Mouse (Mus musculus) embryonic facial prominence, embryonic 12.5 days (tissue): Measurements from ENCODE around the gene Pitpnm2. TPM values are rescaled to one million over a fixed set of nuclear protein-coding genes. Genes with fewer than 3 reads are reported as not detected.

Experiments used
- ATAC-seq: fragments of 200-750 bp; cut with Nextera tagmentation; 2 replicates; pipeline ENCODE4 v1.8.0; 2017; ENCODE audit not compliant: insufficient number of reproducible peaks, insufficient read depth, low FRiP score, low TSS enrichment
- H3K27ac ChIP-seq: fragments of 300-500 bp; sonication (generic); 2 replicates; pipeline ENCODE4 v1.5.1; 2016; ENCODE audit warnings: mild to moderate bottlenecking
- H3K27me3 ChIP-seq: fragments of 300-500 bp; sonication (generic); 2 replicates; pipeline ENCODE4 v1.6.1; 2016; ENCODE audit warnings: mild to moderate bottlenecking, moderate library complexity
- H3K36me3 ChIP-seq: fragments of 300-500 bp; sonication (generic); 2 replicates; pipeline ENCODE4 v1.6.1; 2016; ENCODE audit warnings: mild to moderate bottlenecking
- H3K4me1 ChIP-seq: fragments of 300-500 bp; sonication (generic); 2 replicates; pipeline ENCODE4 v1.6.1; 2016
- H3K4me2 ChIP-seq: fragments of 300-500 bp; sonication (generic); replicated peaks from 2 replicates; pipeline ENCODE4 v1.6.1; 2016; ENCODE audit warnings: mild to moderate bottlenecking, moderate library complexity
- H3K4me3 ChIP-seq: fragments of 300-500 bp; sonication (generic); 2 replicates; pipeline ENCODE4 v1.5.1; 2016; ENCODE audit warnings: mild to moderate bottlenecking
- H3K9ac ChIP-seq: fragments of 300-500 bp; sonication (generic); 2 replicates; pipeline ENCODE4 v1.6.1; 2016; ENCODE audit warnings: mild to moderate bottlenecking, moderate library complexity
- H3K9me3 ChIP-seq: fragments of 300-500 bp; sonication (generic); 2 replicates; pipeline ENCODE4 v1.6.1; 2016; ENCODE audit warnings: mild to moderate bottlenecking, moderate library complexity
- WGBS: fragments of 180-500 bp; shearing (Covaris S2); methylation state at CpG from one replicate; pipeline ENCODE4 v1.1.7; 2016; 5-methylcytosine and 5-hydroxymethylcytosine counted together
- polyA plus RNA-seq: library from polyadenylated mRNA; unstranded; fragments of >200 nt; fragmentation: Nextera tagmentation; extraction: Ambion mirVana; gene quantifications from 2 replicates; pipeline ENCODE4 v1.2.1, GENCODE M21; 2016

Pitpnm2 gene
- polyA plus RNA-seq, 1 experiment from 2014 or later = 4.4 TPM

DNA sequence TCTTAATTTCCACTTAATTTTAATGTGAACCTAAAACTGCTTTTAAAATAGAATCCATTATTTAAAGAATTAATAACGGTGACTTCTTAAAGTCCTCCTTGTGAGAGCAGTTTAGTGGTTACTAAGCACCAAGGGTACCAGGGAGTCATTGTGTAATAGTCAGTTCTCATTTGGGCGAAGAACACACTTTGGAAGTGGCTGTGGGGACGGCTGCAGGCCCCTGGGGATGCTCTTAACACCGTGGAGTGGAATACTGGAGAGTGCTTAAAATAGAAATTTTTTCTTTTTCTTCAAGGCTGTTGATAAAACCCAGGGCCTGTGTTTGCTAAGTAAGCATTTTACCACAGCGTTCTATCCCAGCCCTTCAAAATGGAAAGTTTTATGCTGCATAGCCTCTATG lies 93.6 kb downstream of the Pitpnm2 start:
- Histone ChIP-seq H3K4me1 (peaks cover 11% of the 10 kb centered on the region), H3K4me3 (no peak overlapping the region), H3K27ac (no peak overlapping the region), H3K9ac (no peak overlapping the region), H3K4me2 (no peak overlapping the region), H3K9me3 (no peaks in the 10 kb centered on the region), H3K27me3 (no peaks in the 10 kb centered on the region), H3K36me3 (no peaks in the 10 kb centered on the region)
- WGBS = 79% methylated on average over 5 of the region's 5 CpGs
- no peak for ATAC-seq

DNA sequence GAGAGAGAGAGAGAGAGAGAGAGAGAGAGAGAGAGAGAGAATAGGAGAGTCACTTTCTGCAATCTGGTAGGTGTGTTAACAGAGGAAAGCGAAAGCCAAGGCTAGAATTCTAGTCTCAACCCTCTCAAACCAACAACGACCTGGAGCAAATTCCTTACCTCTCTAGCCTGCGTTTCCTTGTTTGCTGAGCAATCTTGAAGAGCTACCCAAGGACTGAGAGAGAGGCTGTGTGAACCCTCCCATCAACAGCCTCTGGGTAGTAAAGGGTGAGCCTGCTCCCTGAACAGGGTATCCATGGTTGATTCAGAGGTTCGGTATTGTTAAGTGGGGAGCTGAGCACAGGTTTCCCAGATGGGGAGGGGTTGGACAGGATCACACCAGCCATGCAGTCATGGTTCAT lies 96.8 kb downstream of the Pitpnm2 start:
- ATAC-seq = no peak
- no peak overlapping the region for H3K9ac ChIP-seq
- WGBS = 80% methylated on average over 4 of the region's 4 CpGs
- no peaks in the 10 kb centered on the region for H3K36me3 ChIP-seq
- H3K9me3 ChIP-seq = no peaks in the 10 kb centered on the region
- H3K4me2 ChIP-seq = no peak overlapping the region
- H3K4me1 ChIP-seq = no peaks in the 10 kb centered on the region
- H3K27me3 ChIP-seq = no peaks in the 10 kb centered on the region
- no peak overlapping the region for H3K27ac ChIP-seq
- H3K4me3 ChIP-seq = no peak overlapping the region

DNA sequence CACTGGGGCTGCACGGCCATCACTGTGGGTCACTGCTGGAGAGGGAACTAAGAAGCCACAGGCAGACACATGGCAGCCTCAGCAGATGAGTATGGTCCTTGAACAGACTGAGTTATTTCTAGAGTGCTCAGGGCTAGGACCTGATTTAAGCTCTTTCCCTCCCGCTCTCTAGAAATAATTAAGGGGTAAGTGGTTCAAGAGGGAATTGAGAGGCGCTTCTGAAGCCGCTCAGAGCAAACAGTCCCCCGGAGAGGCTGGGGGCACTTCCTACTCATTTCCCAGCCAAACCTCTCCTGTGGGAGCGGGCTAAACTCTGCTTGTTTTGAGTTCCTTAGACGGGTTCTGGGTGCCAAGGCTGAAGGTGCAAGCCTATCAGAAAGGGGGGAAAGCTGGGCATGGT lies 98.7 kb downstream of the Pitpnm2 start:
- Histone ChIP-seq H3K4me2 (no peak overlapping the region), H3K9ac (no peak overlapping the region), H3K36me3 (no peaks in the 10 kb centered on the region), H3K4me3 (no peak overlapping the region), H3K9me3 (no peaks in the 10 kb centered on the region), H3K27me3 (no peaks in the 10 kb centered on the region), H3K27ac (no peak overlapping the region), H3K4me1 (no peaks in the 10 kb centered on the region)
- WGBS = 79% methylated on average over 7 of the region's 7 CpGs
- no peak for ATAC-seq

DNA sequence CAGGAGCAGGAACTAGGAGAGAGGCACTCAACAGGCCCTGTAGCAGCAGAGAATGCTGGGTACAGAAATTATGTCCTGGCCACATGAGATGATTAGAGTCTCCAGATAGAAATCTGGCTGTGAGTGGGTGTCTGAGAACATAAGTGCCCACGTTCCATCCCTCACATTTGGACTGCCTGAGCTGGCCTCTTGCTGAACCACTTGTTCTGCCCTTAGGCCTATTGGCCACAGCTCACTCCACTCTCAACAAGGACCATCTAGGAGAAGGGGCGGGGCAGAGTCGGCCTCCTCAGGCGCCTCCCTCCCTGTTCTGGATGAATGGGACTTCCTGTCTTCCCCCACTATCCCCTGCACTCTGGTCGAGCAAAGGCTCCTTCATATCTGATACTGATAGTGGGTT lies 100.5 kb downstream of the Pitpnm2 start:
- Histone ChIP-seq H3K27me3 (no peaks in the 10 kb centered on the region), H3K4me1 (no peaks in the 10 kb centered on the region), H3K9me3 (no peaks in the 10 kb centered on the region), H3K4me3 (no peak overlapping the region), H3K27ac (no peak overlapping the region), H3K4me2 (no peak overlapping the region), H3K36me3 (no peaks in the 10 kb centered on the region), H3K9ac (no peak overlapping the region)
- no peak for ATAC-seq
- WGBS = 49% methylated on average over 5 of the region's 5 CpGs

DNA sequence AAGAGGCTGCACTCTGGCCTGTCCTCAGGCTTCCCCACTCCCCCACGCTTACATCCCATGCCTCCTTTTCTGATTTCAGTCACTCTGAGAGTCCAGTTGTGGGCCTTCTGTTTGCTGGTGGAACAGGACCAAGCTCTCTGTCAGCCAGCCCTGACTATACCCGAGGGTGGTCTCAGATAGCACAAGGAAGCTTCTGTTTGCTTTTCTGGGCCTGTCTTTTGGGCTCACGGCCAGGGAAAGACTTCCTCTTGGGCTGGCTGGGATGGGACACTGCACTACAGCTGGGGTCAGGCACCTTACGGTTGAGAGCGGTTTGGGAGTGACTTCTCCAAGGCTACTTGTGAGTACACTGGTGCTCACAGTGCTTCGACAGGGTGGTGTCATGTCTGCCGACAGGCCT lies 111.5 kb downstream of the Pitpnm2 start:
- Histone ChIP-seq H3K27ac (no peak overlapping the region), H3K36me3 (peaks cover 18% of the 10 kb centered on the region), H3K4me3 (no peak overlapping the region), H3K4me2 (no peak overlapping the region), H3K9ac (no peak overlapping the region), H3K9me3 (no peaks in the 10 kb centered on the region), H3K27me3 (no peaks in the 10 kb centered on the region), H3K4me1 (0 out of 2 replicates have a peak, but pooled peaks cover 2% of the 10 kb centered on the region)
- WGBS = 59% methylated on average over 7 of the region's 7 CpGs
- no peak for ATAC-seq

DNA sequence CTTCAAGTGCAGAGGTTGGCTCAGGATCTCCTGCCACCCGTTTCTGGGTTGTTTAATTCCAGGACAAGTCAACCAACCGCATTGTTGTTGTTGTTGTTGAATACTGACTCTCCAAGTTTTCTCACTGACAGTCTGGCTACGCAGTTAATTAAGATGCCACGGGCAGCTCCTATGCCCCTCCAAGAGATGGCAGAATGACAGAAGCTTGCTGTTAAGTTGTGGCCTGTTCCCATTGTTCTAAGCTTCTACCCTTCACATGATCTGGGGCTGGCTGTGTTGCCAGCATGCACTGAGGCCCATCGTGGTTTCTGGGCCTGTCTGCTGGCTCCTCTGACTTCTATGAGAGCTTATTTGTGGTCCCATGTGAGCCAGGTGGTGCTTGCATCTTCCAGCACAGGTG lies 115.3 kb downstream of the Pitpnm2 start:
- ATAC-seq = no peak
- Histone ChIP-seq H3K27ac (no peak overlapping the region), H3K36me3 (peaks cover 20% of the 10 kb centered on the region), H3K4me2 (no peak overlapping the region), H3K4me1 (0 out of 2 replicates have a peak, but pooled peaks cover 2% of the 10 kb centered on the region), H3K9me3 (no peaks in the 10 kb centered on the region), H3K27me3 (no peaks in the 10 kb centered on the region), H3K9ac (no peak overlapping the region), H3K4me3 (no peak overlapping the region)
- WGBS = 88% methylated on average over 5 of the region's 5 CpGs

DNA sequence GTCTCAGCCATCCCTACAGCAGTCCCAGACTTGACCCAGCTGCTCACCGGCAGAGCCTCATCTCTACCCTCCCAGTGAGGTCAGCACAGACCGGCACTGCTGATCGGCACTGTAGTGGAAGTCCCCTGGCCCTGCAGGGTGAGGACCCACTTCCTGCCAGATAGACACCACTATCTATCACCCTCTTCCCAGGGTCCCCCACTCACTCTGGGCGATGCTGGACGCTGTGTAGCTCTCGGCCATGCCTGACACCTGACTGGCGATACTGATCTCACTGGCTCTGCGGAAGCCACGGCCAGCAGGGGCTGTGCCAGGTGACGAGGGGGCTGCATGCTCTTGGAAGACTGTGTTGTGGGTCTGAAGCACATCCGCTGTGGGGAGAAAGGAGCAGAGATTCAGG lies 124.5 kb downstream of the Pitpnm2 start:
- H3K9me3 ChIP-seq = no peaks in the 10 kb centered on the region
- H3K27me3 ChIP-seq = no peaks in the 10 kb centered on the region
- H3K4me1 ChIP-seq = no peaks in the 10 kb centered on the region
- H3K27ac ChIP-seq = no peak overlapping the region
- H3K4me2 ChIP-seq = no peak overlapping the region
- no peak overlapping the region for H3K9ac ChIP-seq
- WGBS = 89% methylated on average over 11 of the region's 11 CpGs
- no peak for ATAC-seq
- H3K36me3 ChIP-seq = peaks cover 65% of the 10 kb centered on the region
- no peak overlapping the region for H3K4me3 ChIP-seq

DNA sequence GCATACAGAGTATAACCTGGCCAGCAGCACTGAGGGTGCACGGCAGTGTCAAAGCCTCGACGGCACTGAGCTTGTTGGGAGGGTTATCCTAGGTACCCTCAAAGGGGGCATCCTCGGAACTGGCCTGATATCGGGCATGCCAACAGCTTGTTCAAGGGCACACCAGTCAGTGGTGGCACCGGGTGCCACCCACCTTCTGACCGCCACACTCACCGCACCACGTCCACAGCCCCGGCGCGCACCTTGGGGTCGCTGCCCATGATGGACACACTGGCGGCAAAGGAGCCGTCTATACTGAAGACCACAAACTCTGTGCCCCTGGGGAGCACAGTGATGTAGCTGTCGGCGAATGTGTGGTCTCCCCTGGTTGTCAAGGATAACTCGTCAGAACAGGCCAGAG lies 127.2 kb downstream of the Pitpnm2 start:
- peaks cover 71% of the 10 kb centered on the region for H3K36me3 ChIP-seq
- WGBS = 94% methylated on average over 18 of the region's 18 CpGs
- ATAC-seq = no peak

DNA sequence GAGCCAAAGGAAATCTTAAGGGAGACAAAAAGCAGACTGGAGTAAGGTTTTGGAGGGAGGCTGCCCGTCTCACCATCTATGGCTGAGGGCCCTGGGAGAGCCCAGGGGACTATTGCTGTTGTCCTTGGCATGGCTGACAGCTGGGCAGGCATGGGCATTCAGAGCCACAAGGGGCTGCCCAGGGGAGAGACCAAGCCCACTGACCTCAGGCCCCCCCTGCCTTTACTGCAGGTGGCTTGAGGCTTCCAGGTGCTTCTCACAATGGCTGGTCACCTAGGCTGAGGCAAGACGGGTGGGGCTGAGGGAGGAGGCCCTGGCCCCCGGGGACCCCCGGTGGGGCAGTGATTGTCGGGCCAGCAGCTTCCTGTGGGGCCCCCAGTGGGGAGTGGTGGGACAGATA lies 130.4 kb downstream of the Pitpnm2 start:
- no peak for ATAC-seq
- H3K4me3 ChIP-seq = no peak overlapping the region
- H3K4me1 ChIP-seq = peaks cover 19% of the 10 kb centered on the region
- H3K9me3 ChIP-seq = no peaks in the 10 kb centered on the region
- no peak overlapping the region for H3K4me2 ChIP-seq
- no peak overlapping the region for H3K27ac ChIP-seq
- H3K27me3 ChIP-seq = no peaks in the 10 kb centered on the region
- peaks cover 59% of the 10 kb centered on the region for H3K36me3 ChIP-seq
- no peak overlapping the region for H3K9ac ChIP-seq
- 84% methylated on average over 5 of the region's 5 CpGs for WGBS

More for the DNA sequence above, 127.2 kb downstream of the Pitpnm2 start:
- no peaks in the 10 kb centered on the region for H3K27me3 ChIP-seq
- H3K9me3 ChIP-seq = no peaks in the 10 kb centered on the region
- no peak overlapping the region for H3K27ac ChIP-seq
- no peak overlapping the region for H3K4me3 ChIP-seq
- peaks cover 9% of the 10 kb centered on the region for H3K4me1 ChIP-seq
- H3K4me2 ChIP-seq = no peak overlapping the region
- no peak overlapping the region for H3K9ac ChIP-seq

DNA sequence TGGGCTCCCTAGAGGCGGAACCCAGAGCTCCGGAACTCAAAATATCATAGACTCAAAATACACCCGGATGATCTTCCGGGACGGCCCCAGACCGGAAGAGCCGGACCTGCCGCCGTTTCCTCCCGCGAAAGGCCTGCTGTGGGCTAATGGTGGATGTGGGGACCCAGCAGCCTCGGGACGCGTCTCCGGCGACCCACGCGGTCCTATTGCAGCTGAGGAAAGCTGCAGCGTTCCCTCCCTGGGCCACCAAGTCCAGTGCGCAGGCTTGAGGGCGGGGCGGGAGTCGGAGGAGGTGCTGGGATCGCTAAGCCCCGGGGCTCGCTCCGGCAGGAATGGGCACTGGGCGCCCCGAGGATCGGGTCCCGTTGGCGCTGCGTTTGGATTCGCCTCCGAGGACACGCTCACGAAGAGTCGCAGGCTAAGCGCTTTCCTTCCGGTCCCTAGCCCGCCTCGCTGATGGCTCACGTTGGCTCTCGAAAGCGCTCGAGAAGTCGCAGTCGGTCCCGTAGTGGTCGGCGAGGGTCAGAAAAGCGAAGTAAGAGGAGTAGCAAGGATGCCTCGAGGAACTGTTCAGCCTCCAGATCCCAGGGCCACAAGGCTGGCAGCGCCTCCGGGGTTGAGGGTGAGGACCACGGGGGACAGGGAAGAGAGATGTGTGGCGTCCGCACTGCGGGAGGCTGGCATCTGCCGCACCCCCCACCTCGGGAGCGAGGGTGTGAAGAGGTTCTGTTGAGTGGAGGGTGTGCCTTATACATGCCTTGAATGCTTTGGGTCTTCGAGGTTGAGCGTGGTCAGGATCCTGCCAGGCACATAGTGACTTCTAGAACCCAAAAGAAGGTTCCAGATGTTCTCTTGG lies 133.3 kb downstream of the Pitpnm2 start, which contains the start of gene Arl6ip4:
Gene Arl6ip4 (plus strand): TSS at position 100 of the 856 bp plus-strand sequence.
- no peak for ATAC-seq
- Histone ChIP-seq H3K4me3 (peak within 1 kb of the TSS; percentile 78), H3K4me2 (peak within 1 kb of the TSS; percentile 96), H3K36me3 (peaks cover 41% of the 10 kb centered on the region), H3K9me3 (no peaks in the 10 kb centered on the region), H3K4me1 (peaks cover 28% of the 10 kb centered on the region), H3K27ac (peak within 1 kb of the TSS; percentile 76), H3K27me3 (no peaks in the 10 kb centered on the region), H3K9ac (peak within 1 kb of the TSS; percentile 78)
- 2% methylated on average over 63 of the region's 64 CpGs for WGBS

DNA sequence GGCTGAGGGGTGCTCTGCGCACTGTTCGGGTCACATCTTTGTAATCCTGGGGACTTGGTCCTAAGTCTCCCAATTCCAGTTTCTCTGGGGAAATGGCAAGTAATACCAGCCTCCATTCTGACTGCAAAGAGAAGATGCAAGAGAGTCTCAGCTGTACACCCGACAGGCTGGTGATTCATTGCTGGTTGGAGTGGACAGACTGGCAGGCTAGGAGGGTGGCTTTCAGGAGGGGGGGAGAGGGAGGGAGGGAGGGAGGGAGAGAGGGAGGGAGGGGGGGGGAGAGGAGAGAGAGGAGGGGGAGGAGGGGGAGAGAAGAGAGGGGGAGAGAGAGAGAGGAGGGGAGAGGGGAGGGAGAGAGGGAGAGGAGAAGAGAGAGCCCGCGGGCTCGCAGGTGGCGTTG lies 134.0 kb downstream of the Pitpnm2 start:
- 24% methylated on average over 7 of the region's 7 CpGs for WGBS
- H3K9ac ChIP-seq = peak overlapping the region; percentile 78
- peak overlapping the region; percentile 96 for H3K4me2 ChIP-seq
- H3K27me3 ChIP-seq = no peaks in the 10 kb centered on the region
- H3K4me3 ChIP-seq = peak overlapping the region; percentile 78
- H3K36me3 ChIP-seq = peaks cover 35% of the 10 kb centered on the region
- H3K27ac ChIP-seq = peak overlapping the region; percentile 76
- ATAC-seq = no peak
- no peaks in the 10 kb centered on the region for H3K9me3 ChIP-seq
- peaks cover 28% of the 10 kb centered on the region for H3K4me1 ChIP-seq

DNA sequence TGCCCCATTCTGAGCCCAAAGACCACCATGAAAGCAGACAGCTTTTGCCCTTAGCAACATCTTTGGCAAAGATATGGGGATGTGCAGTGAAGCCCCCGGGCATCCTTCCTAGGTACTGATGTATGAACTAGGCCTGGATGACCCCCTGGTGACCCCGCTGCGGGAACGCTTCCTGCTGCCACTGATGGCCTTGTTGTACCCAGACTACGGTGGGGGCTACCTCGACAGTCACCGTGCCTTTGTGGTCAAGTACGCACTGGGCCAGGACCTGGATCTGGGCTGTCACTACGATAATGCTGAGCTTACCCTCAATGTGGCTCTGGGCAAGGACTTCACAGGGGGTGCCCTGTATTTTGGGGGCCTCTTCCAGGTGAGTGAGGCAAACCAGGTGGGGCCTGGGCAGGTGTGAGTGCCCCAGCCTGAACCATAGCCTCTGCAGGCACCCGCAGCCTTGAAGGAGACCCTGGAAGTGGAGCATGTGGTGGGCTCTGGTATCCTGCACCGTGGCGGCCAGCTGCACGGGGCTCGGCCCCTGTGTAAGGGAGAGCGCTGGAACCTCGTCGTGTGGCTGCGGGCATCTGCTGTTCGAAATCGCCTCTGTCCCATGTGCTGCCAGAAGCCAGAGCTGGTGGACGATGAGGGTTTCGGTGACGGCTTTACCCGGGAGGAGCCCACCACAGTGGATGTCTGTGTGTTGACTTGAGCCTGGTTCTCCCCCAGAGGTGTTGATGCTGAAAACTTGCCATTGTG lies 135.1 kb downstream of the Pitpnm2 start:
- no peak overlapping the region for H3K4me3 ChIP-seq
- H3K9me3 ChIP-seq = no peaks in the 10 kb centered on the region
- no peaks in the 10 kb centered on the region for H3K27me3 ChIP-seq
- no peak overlapping the region for H3K4me2 ChIP-seq
- ATAC-seq = no peak
- no peak overlapping the region for H3K9ac ChIP-seq
- H3K4me1 ChIP-seq = peaks cover 28% of the 10 kb centered on the region
- H3K27ac ChIP-seq = no peak overlapping the region
- H3K36me3 ChIP-seq = peaks cover 25% of the 10 kb centered on the region
- 91% methylated on average over 24 of the region's 24 CpGs for WGBS
